Mouse (Mus musculus): ENCODE results near the gene Foxo4. TPM values are rescaled to one million over a fixed set of nuclear protein-coding genes. Genes with fewer than 3 reads are reported as not detected.
A peak's percentile ranks its signal among the peaks of the same experiment; 100 is the strongest.

The Foxo4 gene
- polyA plus RNA-seq, 1 experiment from 2014 or later, result 4.3 TPM

DNA sequence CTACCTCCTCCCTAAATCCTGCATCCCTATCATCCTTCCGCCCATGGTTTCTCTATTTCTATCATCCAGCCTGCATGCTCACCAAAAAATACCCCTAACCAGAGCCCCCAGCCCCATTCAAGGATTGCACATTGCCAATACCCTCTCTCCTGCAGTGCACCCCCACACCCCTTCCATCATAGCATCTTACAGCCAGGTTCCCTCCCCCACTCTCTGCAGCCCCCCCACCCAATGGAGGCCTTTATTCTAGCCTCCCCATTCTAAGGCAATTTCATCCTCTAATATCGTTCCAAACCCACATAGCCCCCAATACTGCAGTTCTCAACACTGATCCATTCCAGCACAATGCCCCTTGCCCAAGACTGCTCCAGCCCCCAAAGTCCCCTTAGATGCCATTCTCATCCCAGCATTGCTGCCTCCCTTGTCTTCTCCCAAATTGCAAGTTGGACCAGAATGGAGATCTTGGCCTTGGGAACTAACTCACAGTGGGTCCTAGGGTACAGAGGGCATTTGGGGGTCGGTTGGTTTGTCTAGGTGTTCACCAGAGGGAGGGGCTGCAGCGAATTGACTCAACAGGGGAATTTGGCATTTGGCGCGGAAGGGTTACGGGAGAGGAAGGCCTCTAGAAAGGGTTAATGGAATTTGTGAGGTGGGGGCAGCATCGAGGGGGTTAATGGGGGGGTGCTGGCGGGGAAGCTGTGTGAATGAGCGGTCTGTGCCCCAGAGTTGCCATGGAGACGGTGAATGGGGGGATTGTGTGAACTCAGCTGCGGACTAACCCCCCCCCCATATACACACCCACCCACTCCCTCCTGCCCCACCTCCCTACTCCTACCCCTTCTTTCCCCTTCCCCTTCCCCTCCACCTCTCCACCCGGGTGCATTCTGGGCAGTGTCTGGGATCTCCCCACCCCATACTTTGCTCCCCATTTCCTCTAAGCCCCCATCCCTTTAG is 45.4 kb downstream of the Foxo4 start:
- no peaks in the 10 kb centered on the region for H3K9me3 ChIP-seq (replicated peaks; ENCODE audit: control insufficient read depth, low read length)
- no peaks in the 10 kb centered on the region for H3K27me3 ChIP-seq (ENCODE audit: control insufficient read depth, insufficient read depth, low read length)
- peak overlapping the region; percentile 41 for H3K9ac ChIP-seq (replicated peaks; ENCODE audit: low read length)
- no peaks in the 10 kb centered on the region for H3K36me3 ChIP-seq (replicated peaks; ENCODE audit: control insufficient read depth, insufficient read depth, low read depth, low read length)
- H3K4me2 ChIP-seq (ENCODE audit: low read depth, low read length), result peak overlapping the region; percentile 44
- DNase-seq (ENCODE audit: low spot score) (peak; percentile 61), ATAC-seq (replicated peaks; ENCODE audit: insufficient number of reproducible peaks, low FRiP score, low TSS enrichment, low read depth) (peak; percentile 84)
- no peak overlapping the region for H3K27ac ChIP-seq (replicated peaks; ENCODE audit: low read depth, low read length)
- no peaks in the 10 kb centered on the region for H3K4me1 ChIP-seq (ENCODE audit: control insufficient read depth, insufficient read depth, low read length)
- WGBS, result 25% methylated on average over 10 of the region's 13 CpGs
- peak overlapping the region; percentile 36 for H3K4me3 ChIP-seq (ENCODE audit: low read depth, low read length)

DNA sequence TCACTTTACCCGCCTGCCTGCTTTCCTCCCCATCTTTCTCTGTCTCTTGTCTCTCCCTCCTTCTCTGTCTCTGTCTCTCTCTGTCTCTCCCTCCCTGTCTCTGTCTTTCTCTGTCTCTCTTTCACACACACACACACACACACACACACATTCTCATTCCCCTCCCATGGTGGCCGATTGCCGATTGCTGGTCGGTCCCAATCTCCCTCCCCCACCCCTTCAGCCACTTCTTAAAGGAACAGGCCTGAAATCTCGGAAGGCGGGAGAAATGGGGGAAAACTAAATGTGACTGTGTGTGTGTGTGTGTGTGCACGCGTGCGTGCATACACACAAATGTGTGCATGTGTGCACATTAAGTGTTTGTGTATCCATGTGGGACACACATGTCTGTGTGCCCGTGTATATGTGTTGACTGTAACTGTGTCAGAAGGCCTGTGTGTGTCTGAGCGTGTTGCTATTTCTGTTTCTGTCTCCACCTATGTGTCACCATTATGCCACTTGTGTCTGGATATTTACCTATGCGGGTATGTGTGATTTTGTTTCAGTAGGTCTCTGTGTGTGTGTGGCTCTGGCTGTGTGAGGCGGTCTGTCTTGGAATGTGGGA is 46.2 kb downstream of the Foxo4 start:
- ATAC-seq (replicated peaks; ENCODE audit: insufficient number of reproducible peaks, low FRiP score, low TSS enrichment, low read depth) (peak; percentile 50; the same call in 1 of the 2 replicates), DNase-seq (ENCODE audit: low spot score) (peak; percentile 63)
- Histone ChIP-seq H3K27me3 (ENCODE audit: control insufficient read depth, insufficient read depth, low read length) (no peaks in the 10 kb centered on the region), H3K4me1 (ENCODE audit: control insufficient read depth, insufficient read depth, low read length) (no peaks in the 10 kb centered on the region), H3K9me3 (replicated peaks; ENCODE audit: control insufficient read depth, low read length) (no peaks in the 10 kb centered on the region), H3K36me3 (replicated peaks; ENCODE audit: control insufficient read depth, insufficient read depth, low read depth, low read length) (no peaks in the 10 kb centered on the region), H3K27ac (replicated peaks; ENCODE audit: low read depth, low read length) (peak overlapping the region; percentile 41; the same call in 1 of the 2 replicates), H3K4me2 (ENCODE audit: low read depth, low read length) (peak overlapping the region; percentile 29), H3K9ac (replicated peaks; ENCODE audit: low read length) (peak overlapping the region; percentile 9; the same call in 1 of the 2 replicates), H3K4me3 (ENCODE audit: low read depth, low read length) (peak overlapping the region; percentile 36)
- 25% methylated on average over 13 of the region's 13 CpGs for WGBS

DNA sequence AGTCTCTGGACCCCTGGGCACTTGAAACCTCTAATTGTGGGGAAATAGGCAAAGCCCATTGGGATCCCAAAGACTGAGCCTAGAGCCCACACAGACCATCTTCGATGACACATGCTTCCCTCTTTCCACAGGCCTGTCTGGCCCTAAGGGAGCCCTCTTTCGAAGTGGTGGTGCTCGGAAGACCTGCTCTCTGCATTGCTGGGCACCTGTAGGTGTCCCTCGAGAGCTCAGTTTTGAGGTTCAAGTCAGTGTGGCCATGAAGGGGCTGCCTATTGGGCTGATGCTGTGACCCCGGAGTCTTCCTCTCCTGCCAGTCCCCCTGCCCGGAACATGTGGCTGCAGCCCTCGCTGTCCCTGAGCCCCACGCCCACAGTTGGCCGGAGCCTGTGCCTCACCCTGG is 47.3 kb downstream of the Foxo4 start:
- 71% methylated on average over 9 of the region's 9 CpGs for WGBS
- H3K36me3 ChIP-seq (replicated peaks; ENCODE audit: control insufficient read depth, insufficient read depth, low read depth, low read length), result no peaks in the 10 kb centered on the region
- no peaks in the 10 kb centered on the region for H3K9me3 ChIP-seq (replicated peaks; ENCODE audit: control insufficient read depth, low read length)
- DNase-seq (ENCODE audit: low spot score) (no peak), ATAC-seq (replicated peaks; ENCODE audit: insufficient number of reproducible peaks, low FRiP score, low TSS enrichment, low read depth) (no peak)
- no peak overlapping the region for H3K4me2 ChIP-seq (ENCODE audit: low read depth, low read length)
- H3K27me3 ChIP-seq (ENCODE audit: control insufficient read depth, insufficient read depth, low read length), result no peaks in the 10 kb centered on the region
- no peak overlapping the region for H3K9ac ChIP-seq (replicated peaks; ENCODE audit: low read length)
- H3K4me3 ChIP-seq (ENCODE audit: low read depth, low read length), result no peak overlapping the region
- H3K27ac ChIP-seq (replicated peaks; ENCODE audit: low read depth, low read length), result no peak overlapping the region
- H3K4me1 ChIP-seq (ENCODE audit: control insufficient read depth, insufficient read depth, low read length), result no peaks in the 10 kb centered on the region

DNA sequence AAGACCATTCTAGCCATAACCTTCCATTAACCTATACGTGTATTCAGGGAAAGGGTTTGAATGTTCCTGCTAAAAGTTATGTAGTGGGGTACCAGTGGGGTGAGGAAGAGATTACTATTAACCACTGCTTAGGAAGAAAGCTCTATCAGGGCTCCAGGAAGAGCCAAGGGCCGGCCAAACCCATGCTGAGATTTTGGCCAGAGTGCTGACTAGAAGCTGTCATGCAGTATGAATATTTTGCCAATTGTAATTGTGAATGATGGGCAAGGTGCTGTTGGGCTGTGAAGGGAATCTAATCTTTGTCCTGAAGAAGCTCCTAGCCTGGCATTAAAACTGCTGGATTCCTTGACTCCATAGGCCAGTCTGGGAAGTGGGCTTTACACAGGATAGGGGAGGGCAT is 50.3 kb downstream of the Foxo4 start:
- 53% methylated on average over 2 of the region's 2 CpGs for WGBS
- ATAC-seq (replicated peaks; ENCODE audit: insufficient number of reproducible peaks, low FRiP score, low TSS enrichment, low read depth) (no peak), DNase-seq (ENCODE audit: low spot score) (no peak)
- Histone ChIP-seq H3K4me3 (ENCODE audit: low read depth, low read length) (no peak overlapping the region), H3K9ac (replicated peaks; ENCODE audit: low read length) (no peak overlapping the region), H3K4me2 (ENCODE audit: low read depth, low read length) (no peak overlapping the region), H3K4me1 (ENCODE audit: control insufficient read depth, insufficient read depth, low read length) (no peaks in the 10 kb centered on the region), H3K27me3 (ENCODE audit: control insufficient read depth, insufficient read depth, low read length) (no peaks in the 10 kb centered on the region), H3K36me3 (replicated peaks; ENCODE audit: control insufficient read depth, insufficient read depth, low read depth, low read length) (no peaks in the 10 kb centered on the region), H3K9me3 (replicated peaks; ENCODE audit: control insufficient read depth, low read length) (no peaks in the 10 kb centered on the region), H3K27ac (replicated peaks; ENCODE audit: low read depth, low read length) (no peak overlapping the region)

DNA sequence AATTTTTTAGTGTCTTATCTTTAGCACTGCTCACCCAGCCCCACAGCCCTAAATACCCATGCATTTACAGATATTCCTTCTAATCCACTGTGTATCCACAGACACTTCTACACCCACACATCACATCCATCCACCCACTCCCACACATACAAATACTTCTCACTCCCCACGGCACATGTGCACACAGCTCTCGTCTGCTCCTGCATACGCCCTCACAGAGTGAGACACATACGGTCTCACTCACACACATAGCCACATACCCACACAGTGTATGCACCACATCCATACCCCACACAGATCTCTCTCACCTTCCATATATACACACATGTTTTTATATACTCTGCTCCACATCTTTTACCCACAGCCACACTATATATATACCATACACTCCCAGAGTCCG is 55.0 kb downstream of the Foxo4 start:
- Histone ChIP-seq H3K9me3 (replicated peaks; ENCODE audit: control insufficient read depth, low read length) (no peaks in the 10 kb centered on the region), H3K4me2 (ENCODE audit: low read depth, low read length) (no peak overlapping the region), H3K4me3 (ENCODE audit: low read depth, low read length) (no peak overlapping the region), H3K27me3 (ENCODE audit: control insufficient read depth, insufficient read depth, low read length) (no peaks in the 10 kb centered on the region), H3K9ac (replicated peaks; ENCODE audit: low read length) (no peak overlapping the region), H3K36me3 (replicated peaks; ENCODE audit: control insufficient read depth, insufficient read depth, low read depth, low read length) (no peaks in the 10 kb centered on the region), H3K4me1 (ENCODE audit: control insufficient read depth, insufficient read depth, low read length) (no peaks in the 10 kb centered on the region), H3K27ac (replicated peaks; ENCODE audit: low read depth, low read length) (no peak overlapping the region)
- WGBS, result 91% methylated on average over 5 of the region's 5 CpGs
- ATAC-seq (replicated peaks; ENCODE audit: insufficient number of reproducible peaks, low FRiP score, low TSS enrichment, low read depth) (no peak), DNase-seq (ENCODE audit: low spot score) (no peak)

Other genes with a start within 250 kb of the Foxo4 start
- not detected in 2 replicates for gene Tex11, start 194.9 kb upstream of the Foxo4 start, polyA plus RNA-seq (2014; fragmentation: Nextera tagmentation; extraction: Ambion mirVana)
- gene Slc7a3, start 168.5 kb upstream of the Foxo4 start, polyA plus RNA-seq (2014; fragmentation: Nextera tagmentation; extraction: Ambion mirVana), result 0.64 and 0.84 TPM in 2 replicates
- 66.2 and 67.9 TPM in 2 replicates for gene Snx12, start 32.0 kb upstream of the Foxo4 start, polyA plus RNA-seq (2014; fragmentation: Nextera tagmentation; extraction: Ambion mirVana)
- gene Gm614, start 9.5 kb downstream of the Foxo4 start, polyA plus RNA-seq (2014; fragmentation: Nextera tagmentation; extraction: Ambion mirVana), result not detected in 2 replicates
- gene Il2rg, start 13.7 kb downstream of the Foxo4 start, polyA plus RNA-seq (2014; fragmentation: Nextera tagmentation; extraction: Ambion mirVana), result 3.9 and 4.1 TPM in 2 replicates
- gene Gm20489, start 14.5 kb downstream of the Foxo4 start, polyA plus RNA-seq (2014; fragmentation: Nextera tagmentation; extraction: Ambion mirVana), result not detected in 2 replicates
- 27.8 and 32.3 TPM in 2 replicates for gene Med12, start 19.5 kb downstream of the Foxo4 start, polyA plus RNA-seq (2014; fragmentation: Nextera tagmentation; extraction: Ambion mirVana)
- gene Nlgn3, start 44.6 kb downstream of the Foxo4 start, polyA plus RNA-seq (2014; fragmentation: Nextera tagmentation; extraction: Ambion mirVana), result 14.2 and 15.6 TPM in 2 replicates
- 0.18 and 0.40 TPM in 2 replicates for gene Gjb1, start 121.8 kb downstream of the Foxo4 start, polyA plus RNA-seq (2014; fragmentation: Nextera tagmentation; extraction: Ambion mirVana)
- gene Zmym3, start 166.3 kb downstream of the Foxo4 start, polyA plus RNA-seq (2014; fragmentation: Nextera tagmentation; extraction: Ambion mirVana), result 25.2 and 26.2 TPM in 2 replicates
- 682 and 720 TPM in 2 replicates for gene Nono, start 174.8 kb downstream of the Foxo4 start, polyA plus RNA-seq (2014; fragmentation: Nextera tagmentation; extraction: Ambion mirVana)
- 1.3 and 2.5 TPM in 2 replicates for gene Itgb1bp2, start 194.6 kb downstream of the Foxo4 start, polyA plus RNA-seq (2014; fragmentation: Nextera tagmentation; extraction: Ambion mirVana)